Mouse (Mus musculus): ENCODE data around the gene Vps41.

DNA sequence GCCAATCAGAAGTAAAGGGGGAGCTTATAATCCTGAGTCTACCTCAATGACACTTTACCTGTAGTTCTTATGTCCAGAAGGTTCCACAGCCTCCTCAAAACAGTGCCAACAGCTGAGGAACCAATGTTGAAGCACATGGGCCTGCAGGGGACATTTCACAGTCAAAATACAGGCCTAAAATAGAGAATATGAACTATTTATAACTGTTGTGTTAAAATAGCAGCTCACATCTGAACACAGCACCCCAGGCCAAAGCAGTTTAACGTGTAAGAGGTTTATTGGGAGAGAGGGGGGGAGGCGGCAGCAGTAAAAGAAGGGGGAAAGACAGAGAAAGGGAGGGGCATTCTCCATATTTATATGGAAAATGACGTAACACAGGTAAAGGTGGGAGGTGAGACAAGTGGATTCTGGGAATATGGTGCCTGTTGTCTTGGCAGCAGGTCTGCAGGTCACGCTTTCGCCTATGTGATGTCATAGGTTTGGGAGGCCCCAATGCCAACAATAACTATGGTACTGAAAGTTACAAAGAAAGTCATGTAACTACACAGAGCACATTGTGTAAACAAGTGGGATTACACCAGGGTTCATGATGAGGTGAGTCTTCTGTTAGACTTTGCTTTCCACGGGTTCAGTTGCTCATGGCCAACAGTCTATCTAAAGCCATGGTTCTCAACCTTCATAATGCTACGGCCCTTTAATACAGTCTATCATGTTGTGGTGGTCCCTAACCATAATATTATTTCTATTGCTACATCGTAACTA is 56.5 kb downstream of the Vps41 start:
- TF ChIP-seq CTCF (IDR thresholded peaks at IDR 0.05; ENCODE audit: extremely low read depth, insufficient read depth, insufficient read length, insufficient replicate concordance) (no peak), POLR2A (IDR thresholded peaks at IDR 0.05; ENCODE audit: low read depth, low read length) (no peak)
